Comparison of ENCODE assay signal across 8 mouse cellular contexts in the genomic region with DNA sequence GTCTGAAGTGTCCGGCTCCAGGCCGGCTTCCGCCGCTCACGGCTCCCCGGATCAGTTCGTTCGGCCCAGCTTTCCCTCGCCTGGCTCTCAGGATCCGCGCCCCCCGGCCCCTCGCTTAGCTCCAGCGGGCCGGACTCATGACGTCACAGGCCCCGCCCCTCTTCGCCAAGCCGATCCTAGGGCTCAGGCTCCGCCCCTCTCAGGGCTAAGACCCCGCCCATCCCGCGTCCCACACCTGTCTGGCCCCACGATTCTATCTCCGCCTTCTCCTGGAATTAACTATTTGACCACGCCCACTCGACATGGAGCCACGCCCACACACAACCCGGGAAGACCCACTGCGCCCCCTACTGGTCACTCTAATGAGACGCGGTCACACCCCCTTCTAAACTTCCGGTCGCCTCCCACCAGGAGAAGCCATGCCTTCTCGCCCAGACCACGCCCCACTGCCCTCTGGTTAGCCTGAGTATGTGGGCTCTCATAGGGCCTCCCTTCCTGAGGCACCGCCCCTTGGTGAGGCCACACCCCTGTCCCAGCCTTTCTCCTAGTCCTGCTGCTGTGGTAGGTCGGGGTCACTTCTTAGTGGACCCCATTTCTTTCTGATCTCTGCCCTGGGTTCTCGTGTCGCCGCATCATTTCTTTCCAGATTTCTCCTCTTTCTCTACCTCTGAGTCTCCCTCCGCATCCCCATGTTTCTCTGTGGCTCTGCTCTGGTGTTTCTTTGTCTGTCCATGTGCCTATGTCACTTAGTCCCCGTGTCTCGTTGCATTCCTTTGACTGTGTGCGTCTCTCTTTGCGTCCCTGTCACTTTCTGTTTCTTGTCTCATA. TPM values are rescaled to one million over a fixed set of nuclear protein-coding genes. Genes with fewer than 3 reads are reported as not detected.
DNase-seq lines count a peak whose midpoint lies in the region; ATAC-seq and TF ChIP-seq lines count a peak whose summit lies in the region.

No protein-coding gene starts in this region.

- H3K27me3 ChIP-seq in embryonic facial prominence, embryonic 14.5 days (replicated peaks; ENCODE audit: control insufficient read depth, insufficient read depth, low read length) = no peaks in the 10 kb centered on the region
- H3K27me3 ChIP-seq in heart, adult 2 months (ENCODE audit: control insufficient read depth, insufficient read depth, low read length) = no peaks in the 10 kb centered on the region
- no peaks in the 10 kb centered on the region for H3K27me3 ChIP-seq in limb, embryonic 13.5 days
- H3K27me3 ChIP-seq in midbrain, embryonic 16.5 days (ENCODE audit: control insufficient read depth, insufficient read depth, low read depth, low read length) = no peaks in the 10 kb centered on the region

- no peaks in the 10 kb centered on the region for H3K36me3 ChIP-seq in embryonic facial prominence, embryonic 14.5 days (ENCODE audit: control insufficient read depth, insufficient read depth, low read length)
- peaks cover 7% of the 10 kb centered on the region for H3K36me3 ChIP-seq in heart, adult 2 months (ENCODE audit: control insufficient read depth, insufficient read depth, low read length)
- peaks cover 2% of the 10 kb centered on the region; the same call in 1 of the 2 replicates for H3K36me3 ChIP-seq in limb, embryonic 13.5 days
- no peaks in the 10 kb centered on the region for H3K36me3 ChIP-seq in midbrain, embryonic 16.5 days (ENCODE audit: control insufficient read depth, insufficient read depth, low read length)

- intact Hi-C loops in heart, adult 2 months (cut with DNase I) = loop anchor here (1.0 to 5.0 kb wide), 6 partner anchors 34 to 188 kb away; a partner anchor contains a TSS

- peak; percentile 79 for TF ChIP-seq CTCF in heart, adult 2 months (IDR thresholded peaks at IDR 0.05)

- peak; percentile 89 for TF ChIP-seq EP300 in heart, adult 2 months (IDR thresholded peaks at IDR 0.05; ENCODE audit: insufficient read depth, low read depth, low read length)

- TF ChIP-seq POLR2A in heart, adult 2 months (IDR thresholded peaks at IDR 0.05; ENCODE audit: insufficient read depth, low read depth, low read length) = peak; percentile 61

- peak; percentile 95 for ATAC-seq in embryonic facial prominence, embryonic 14.5 days (ENCODE audit: low read depth)
- peak; percentile 94 for ATAC-seq in limb, embryonic 13.5 days (ENCODE audit: low FRiP score, low read depth)
- ATAC-seq in midbrain, embryonic 16.5 days = peak; percentile 94

- peak; percentile 98 for DNase-seq in 3T3-L1 (ENCODE audit: low read depth, low spot score)
- peak; percentile 97 to 98 for DNase-seq in adrenal gland, postnatal 4 days (ENCODE audit: low spot score in 2 of 2)
- peak; percentile 99 for DNase-seq in embryonic facial prominence, embryonic 14.5 days (ENCODE audit: low spot score)
- DNase-seq in heart, adult 2 months = peak; percentile 95 to 96
- peak; percentile 99 to 100 for DNase-seq in kidney, adult 8-10 months
- DNase-seq in spleen, postnatal 10 days (ENCODE audit: low spot score in 2 of 2) = peak; percentile 57 to 87

- no peaks in the 10 kb centered on the region for H3K9me3 ChIP-seq in embryonic facial prominence, embryonic 14.5 days (ENCODE audit: control insufficient read depth, low read length)
- H3K9me3 ChIP-seq in limb, embryonic 13.5 days = no peaks in the 10 kb centered on the region
- H3K9me3 ChIP-seq in midbrain, embryonic 16.5 days (replicated peaks; ENCODE audit: control insufficient read depth, low read length, poor library complexity, severe bottlenecking) = no peaks in the 10 kb centered on the region

- WGBS in embryonic facial prominence, embryonic 14.5 days = under 1% methylated on average over 33 of the region's 46 CpGs
- under 1% methylated on average over 46 of the region's 46 CpGs for WGBS in heart, adult 2 months
- WGBS in limb, embryonic 13.5 days = under 1% methylated on average over 45 of the region's 46 CpGs
- under 1% methylated on average over 45 of the region's 46 CpGs for WGBS in midbrain, embryonic 16.5 days

- H3K79me2 ChIP-seq in heart, adult 2 months (replicated peaks; ENCODE audit: control insufficient read depth, insufficient read depth, low read length) = no peaks in the 10 kb centered on the region

- H3K4me2 ChIP-seq in embryonic facial prominence, embryonic 14.5 days (ENCODE audit: low read depth, low read length) = peak overlapping the region; percentile 84
- peak overlapping the region; percentile 85 for H3K4me2 ChIP-seq in limb, embryonic 13.5 days (replicated peaks)
- H3K4me2 ChIP-seq in midbrain, embryonic 16.5 days (ENCODE audit: low read length) = peak overlapping the region; percentile 89

- H3K9ac ChIP-seq in embryonic facial prominence, embryonic 14.5 days (ENCODE audit: low read depth, low read length) = peak overlapping the region; percentile 90
- H3K9ac ChIP-seq in heart, adult 2 months (ENCODE audit: low read depth, low read length) = peak overlapping the region; percentile 85
- H3K9ac ChIP-seq in limb, embryonic 13.5 days = peak overlapping the region; percentile 92
- peak overlapping the region; percentile 96 for H3K9ac ChIP-seq in midbrain, embryonic 16.5 days (ENCODE audit: low read depth, low read length)

- H3K4me3 ChIP-seq in embryonic facial prominence, embryonic 14.5 days (ENCODE audit: low read depth, low read length) = peak overlapping the region; percentile 84
- H3K4me3 ChIP-seq in heart, adult 2 months = peak overlapping the region; percentile 78
- H3K4me3 ChIP-seq in limb, embryonic 13.5 days = peak overlapping the region; percentile 84
- peak overlapping the region; percentile 89 for H3K4me3 ChIP-seq in midbrain, embryonic 16.5 days (ENCODE audit: low read depth, low read length)

- H3K27ac ChIP-seq in embryonic facial prominence, embryonic 14.5 days (replicated peaks; ENCODE audit: low read depth, low read length) = peak overlapping the region; percentile 92
- H3K27ac ChIP-seq in heart, adult 2 months = peak overlapping the region; percentile 94
- H3K27ac ChIP-seq in limb, embryonic 13.5 days = peak overlapping the region; percentile 89
- peak overlapping the region; percentile 86 for H3K27ac ChIP-seq in midbrain, embryonic 16.5 days (ENCODE audit: low read length)

- peaks cover 7% of the 10 kb centered on the region for H3K4me1 ChIP-seq in embryonic facial prominence, embryonic 14.5 days (ENCODE audit: control insufficient read depth, insufficient read depth, low read length)
- H3K4me1 ChIP-seq in heart, adult 2 months (ENCODE audit: control insufficient read depth, insufficient read depth, low read length) = peaks cover 23% of the 10 kb centered on the region
- peaks cover 44% of the 10 kb centered on the region for H3K4me1 ChIP-seq in limb, embryonic 13.5 days
- H3K4me1 ChIP-seq in midbrain, embryonic 16.5 days (ENCODE audit: control insufficient read depth, insufficient read depth, low read length) = peaks cover 32% of the 10 kb centered on the region

RNA-seq across cellular contexts. Expression of a gene that starts 0.7 kb away (rescaled TPM):
- 10 to 100 TPM; 72.0 to 80.6 TPM for total RNA-seq in adrenal gland, postnatal 4 days (2021)
- 55.2 and 62.0 TPM in 2 replicates for polyA plus RNA-seq in embryonic facial prominence, embryonic 14.5 days (2014; fragmentation: Nextera tagmentation; extraction: Ambion mirVana)
- total RNA-seq in heart, adult 2 months (2021) = 10 to 100 TPM; 30.2 to 41.4 TPM
- 29.4 and 30.7 TPM in 2 replicates for polyA plus RNA-seq in heart, adult 2 months (2012; rRNA removed)
- 88.6 and 88.7 TPM in 2 replicates for polyA plus RNA-seq in limb, embryonic 13.5 days (2015; fragmentation: Nextera tagmentation; extraction: Ambion mirVana)
- 55.3 and 56.7 TPM in 2 replicates for polyA plus RNA-seq in midbrain, embryonic 16.5 days (2015; fragmentation: Nextera tagmentation; extraction: Ambion mirVana)

RNA-seq across cellular contexts. Expression of a gene that starts 21.2 kb away (rescaled TPM):
- total RNA-seq in adrenal gland, postnatal 4 days (2021) = 10 to 100 TPM; 59.8 to 84.7 TPM
- polyA plus RNA-seq in embryonic facial prominence, embryonic 14.5 days (2014; fragmentation: Nextera tagmentation; extraction: Ambion mirVana) = 101 and 114 TPM in 2 replicates
- total RNA-seq in heart, adult 2 months (2021) = 100 to 1,000 TPM; 190 to 214 TPM
- 240 and 262 TPM in 2 replicates for polyA plus RNA-seq in heart, adult 2 months (2012; rRNA removed)
- 69.0 and 72.7 TPM in 2 replicates for polyA plus RNA-seq in limb, embryonic 13.5 days (2015; fragmentation: Nextera tagmentation; extraction: Ambion mirVana)
- polyA plus RNA-seq in midbrain, embryonic 16.5 days (2015; fragmentation: Nextera tagmentation; extraction: Ambion mirVana) = 10.5 and 14.0 TPM in 2 replicates

RNA-seq across cellular contexts. Expression of a gene that starts 34.4 kb away (rescaled TPM):
- 100 to 1,000 TPM; 137 to 139 TPM for total RNA-seq in adrenal gland, postnatal 4 days (2021)
- 114 and 125 TPM in 2 replicates for polyA plus RNA-seq in embryonic facial prominence, embryonic 14.5 days (2014; fragmentation: Nextera tagmentation; extraction: Ambion mirVana)
- 10 to 100 TPM; 92.7 to 98.2 TPM for total RNA-seq in heart, adult 2 months (2021)
- polyA plus RNA-seq in heart, adult 2 months (2012; rRNA removed) = 81.9 and 91.2 TPM in 2 replicates
- polyA plus RNA-seq in limb, embryonic 13.5 days (2015; fragmentation: Nextera tagmentation; extraction: Ambion mirVana) = 126 and 133 TPM in 2 replicates
- polyA plus RNA-seq in midbrain, embryonic 16.5 days (2015; fragmentation: Nextera tagmentation; extraction: Ambion mirVana) = 113 and 118 TPM in 2 replicates

RNA-seq across cellular contexts. Expression of a gene that starts 47.0 kb away (rescaled TPM):
- 1 to 10 TPM in 1 of 2 experiments, under 1 TPM in 1; 0.68 to 1.0 TPM for total RNA-seq in adrenal gland, postnatal 4 days (2021)
- 4.7 TPM in 2 replicates for polyA plus RNA-seq in embryonic facial prominence, embryonic 14.5 days (2014; fragmentation: Nextera tagmentation; extraction: Ambion mirVana)
- under 1 TPM; 0.63 to 0.77 TPM for total RNA-seq in heart, adult 2 months (2021)
- polyA plus RNA-seq in heart, adult 2 months (2012; rRNA removed) = 0.41 and 1.2 TPM in 2 replicates
- polyA plus RNA-seq in limb, embryonic 13.5 days (2015; fragmentation: Nextera tagmentation; extraction: Ambion mirVana) = 4.2 and 4.9 TPM in 2 replicates
- polyA plus RNA-seq in midbrain, embryonic 16.5 days (2015; fragmentation: Nextera tagmentation; extraction: Ambion mirVana) = 0.44 and 0.49 TPM in 2 replicates

RNA-seq across cellular contexts. Expression of a gene that starts 50.6 kb away (rescaled TPM):
- total RNA-seq in adrenal gland, postnatal 4 days (2021) = 1,000 to 10,000 TPM in 1 of 2 experiments, 100 to 1,000 TPM in 1; 636 to 2,003 TPM
- polyA plus RNA-seq in embryonic facial prominence, embryonic 14.5 days (2014; fragmentation: Nextera tagmentation; extraction: Ambion mirVana) = 482 and 510 TPM in 2 replicates
- total RNA-seq in heart, adult 2 months (2021) = 100 to 1,000 TPM; 278 to 293 TPM
- 456 and 519 TPM in 2 replicates for polyA plus RNA-seq in heart, adult 2 months (2012; rRNA removed)
- 236 and 241 TPM in 2 replicates for polyA plus RNA-seq in limb, embryonic 13.5 days (2015; fragmentation: Nextera tagmentation; extraction: Ambion mirVana)
- 350 and 686 TPM in 2 replicates for polyA plus RNA-seq in midbrain, embryonic 16.5 days (2015; fragmentation: Nextera tagmentation; extraction: Ambion mirVana)

Comparison
In these comparisons a context has a peak if more than half of its experiments do, and no peak if none do; other contexts are left out.
1. Peak in every context shown above with its lines: DNase-seq, ATAC-seq, H3K4me3 ChIP-seq and H3K27ac ChIP-seq.